Mouse (Mus musculus) forebrain, embryonic 15.5 days (tissue): ENCODE data around the gene B4galnt3. TPM values are rescaled to one million over a fixed set of nuclear protein-coding genes. Genes with fewer than 3 reads are reported as not detected.

ENCODE experiments used
- ATAC-seq: fragments of 200-750 bp; cut with Nextera tagmentation; replicated peaks from 2 replicates; pipeline ENCODE4 v1.8.0; 2017; ENCODE audit warnings: mild to moderate bottlenecking, moderate TSS enrichment, moderate library complexity
- H3K27ac ChIP-seq: fragments of 300-500 bp; sonication (generic); replicated peaks from 2 replicates; pipeline ENCODE4 v1.5.1; 2015; ENCODE audit warnings: mild to moderate bottlenecking, inconsistent platforms
- H3K27me3 ChIP-seq: fragments of 300-500 bp; sonication (generic); 2 replicates; pipeline ENCODE4 v1.6.1; 2015; ENCODE audit warnings: inconsistent platforms
- H3K36me3 ChIP-seq: fragments of 300-500 bp; sonication (generic); 2 replicates; pipeline ENCODE4 v1.6.1; 2015; ENCODE audit warnings: mild to moderate bottlenecking, inconsistent platforms
- H3K4me1 ChIP-seq: fragments of 300-500 bp; sonication (generic); 2 replicates; pipeline ENCODE4 v1.6.1; 2015; ENCODE audit warnings: inconsistent platforms
- H3K4me2 ChIP-seq: fragments of 300-500 bp; sonication (generic); replicated peaks from 2 replicates; pipeline ENCODE4 v1.6.1; 2015; ENCODE audit warnings: mild to moderate bottlenecking, inconsistent platforms
- H3K4me3 ChIP-seq: fragments of 300-500 bp; sonication (generic); 2 replicates; pipeline ENCODE4 v1.5.1; 2015; ENCODE audit warnings: mild to moderate bottlenecking, inconsistent platforms
- H3K9ac ChIP-seq: fragments of 300-500 bp; sonication (generic); replicated peaks from 2 replicates; pipeline ENCODE4 v1.6.1; 2015; ENCODE audit warnings: mild to moderate bottlenecking, inconsistent platforms
- H3K9me3 ChIP-seq: fragments of 300-500 bp; sonication (generic); 2 replicates; pipeline ENCODE4 v1.6.1; 2016; ENCODE audit warnings: inconsistent platforms
- WGBS: fragments of 180-500 bp; shearing (Covaris S2); methylation state at CpG from one replicate; pipeline ENCODE4 v1.1.7; 2015; ENCODE audit warnings: mixed read lengths; 5-methylcytosine and 5-hydroxymethylcytosine counted together
- polyA plus RNA-seq: library from polyadenylated mRNA; unstranded; fragments of >200 nt; fragmentation: Nextera tagmentation; extraction: Ambion mirVana; gene quantifications from 2 replicates; pipeline ENCODE4 v1.2.1, GENCODE M21; 2015

Gene B4galnt3
- polyA plus RNA-seq, 1 experiment from 2014 or later: 0.10 TPM

DNA sequence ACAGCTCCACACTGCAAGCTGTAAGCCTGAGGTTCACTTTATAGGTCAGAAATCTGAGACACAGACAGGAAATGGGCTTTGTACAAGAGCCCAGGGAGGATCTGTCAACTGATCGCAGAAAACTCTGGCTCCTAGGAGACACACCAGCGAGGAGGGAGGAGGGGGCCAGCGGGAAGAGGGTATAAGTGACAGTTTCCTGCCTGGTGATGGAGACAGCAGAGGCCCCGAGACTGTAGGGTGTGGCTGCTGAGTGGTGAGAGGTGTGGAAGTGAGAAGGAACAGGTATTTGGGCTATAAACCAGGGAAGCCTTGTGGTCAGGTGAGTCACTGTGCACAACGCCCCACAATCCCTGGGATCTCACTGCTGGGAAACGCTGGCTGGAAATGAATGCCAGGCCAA lies 30.2 kb downstream of the B4galnt3 start:
- Histone ChIP-seq H3K27me3 (no peaks in the 10 kb centered on the region), H3K4me1 (no peaks in the 10 kb centered on the region), H3K4me3 (no peak overlapping the region), H3K9me3 (no peaks in the 10 kb centered on the region), H3K27ac (no peak overlapping the region), H3K36me3 (no peaks in the 10 kb centered on the region), H3K9ac (no peak overlapping the region), H3K4me2 (no peak overlapping the region)
- ATAC-seq: no peak
- 80% methylated on average over 6 of the region's 6 CpGs for WGBS

DNA sequence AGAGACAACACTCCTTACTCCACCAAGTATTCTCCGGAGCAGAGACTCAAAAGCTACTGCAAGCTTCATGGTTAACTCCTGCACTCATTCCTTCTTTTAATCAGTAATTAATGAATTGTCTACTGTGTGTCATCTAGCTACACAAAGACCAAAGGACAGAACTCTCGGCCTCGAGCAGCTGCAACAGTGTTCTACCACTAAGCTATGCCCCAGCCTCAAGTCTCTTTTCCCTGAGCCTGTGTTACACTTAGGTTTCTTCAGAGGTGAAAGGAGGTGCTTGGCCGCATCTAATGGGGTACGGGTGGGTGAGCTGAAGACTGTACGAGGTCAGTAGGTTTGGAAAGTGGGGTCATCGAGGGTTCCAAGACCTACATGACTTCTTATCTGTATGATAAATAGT lies 30.8 kb downstream of the B4galnt3 start:
- 84% methylated on average over 7 of the region's 7 CpGs for WGBS
- Histone ChIP-seq H3K4me1 (no peaks in the 10 kb centered on the region), H3K27me3 (no peaks in the 10 kb centered on the region), H3K36me3 (no peaks in the 10 kb centered on the region), H3K27ac (no peak overlapping the region), H3K4me2 (no peak overlapping the region), H3K9me3 (no peaks in the 10 kb centered on the region), H3K9ac (no peak overlapping the region), H3K4me3 (no peak overlapping the region)
- ATAC-seq: no peak

DNA sequence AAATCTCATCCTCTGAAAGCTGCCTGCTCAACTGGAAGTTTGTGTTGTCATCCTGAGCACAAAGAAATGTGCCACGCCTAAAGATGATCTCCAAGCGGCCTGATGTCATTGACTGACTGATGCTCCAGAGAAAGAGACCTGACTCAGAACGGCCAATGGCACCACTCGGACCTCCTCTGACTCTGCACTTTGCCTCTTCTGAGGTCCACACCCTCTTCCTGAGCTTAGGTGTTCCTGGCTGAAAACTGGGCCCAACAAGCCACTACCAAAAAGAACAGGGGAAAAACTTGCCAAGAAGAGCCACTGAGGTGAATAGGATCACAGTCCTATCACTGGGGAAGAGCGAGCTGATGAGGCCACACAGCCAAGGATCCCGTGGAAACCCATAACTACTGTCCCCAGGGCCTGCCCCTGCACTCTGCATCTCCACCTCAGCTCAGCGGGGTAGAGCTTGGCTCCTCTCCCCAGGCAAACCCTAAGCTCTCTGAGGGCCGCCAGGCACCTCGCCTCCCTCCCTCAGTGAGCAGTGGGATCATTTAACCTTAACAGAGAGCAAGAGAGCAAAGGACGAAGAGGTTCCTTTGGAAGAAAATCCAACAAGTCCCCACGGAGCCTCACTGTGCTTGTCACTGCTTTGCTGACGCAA lies 31.4 kb downstream of the B4galnt3 start:
- no peak overlapping the region for H3K27ac ChIP-seq
- 63% methylated on average over 12 of the region's 12 CpGs for WGBS
- no peaks in the 10 kb centered on the region for H3K9me3 ChIP-seq
- no peaks in the 10 kb centered on the region for H3K36me3 ChIP-seq
- no peak overlapping the region for H3K9ac ChIP-seq
- H3K4me1 ChIP-seq: no peaks in the 10 kb centered on the region
- no peak for ATAC-seq
- H3K4me3 ChIP-seq: no peak overlapping the region
- H3K4me2 ChIP-seq: no peak overlapping the region
- no peaks in the 10 kb centered on the region for H3K27me3 ChIP-seq

DNA sequence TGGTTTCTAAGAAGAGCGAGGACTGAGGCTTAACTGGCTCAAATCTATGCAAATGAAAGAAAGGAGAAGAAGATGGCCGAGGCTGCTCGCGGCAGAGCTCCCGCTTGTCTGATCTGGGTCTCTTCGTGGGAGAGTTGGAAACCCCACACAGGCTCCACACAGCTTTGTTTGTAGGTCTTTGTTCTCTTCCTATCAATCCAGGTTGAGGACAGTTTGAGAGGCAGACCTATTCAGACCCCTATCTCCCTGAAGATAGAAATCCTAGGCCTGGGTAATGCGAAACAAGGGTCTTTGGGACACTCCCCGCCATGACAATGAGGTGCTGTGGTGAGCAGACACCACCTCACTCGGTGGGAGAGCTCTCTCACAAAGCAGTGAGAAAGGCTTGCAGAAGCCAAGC lies 34.9 kb downstream of the B4galnt3 start:
- no peak for ATAC-seq
- H3K9ac ChIP-seq: no peak overlapping the region
- no peaks in the 10 kb centered on the region for H3K27me3 ChIP-seq
- H3K4me3 ChIP-seq: no peak overlapping the region
- no peaks in the 10 kb centered on the region for H3K9me3 ChIP-seq
- no peaks in the 10 kb centered on the region for H3K36me3 ChIP-seq
- WGBS: 30% methylated on average over 9 of the region's 9 CpGs
- no peak overlapping the region for H3K4me2 ChIP-seq
- no peaks in the 10 kb centered on the region for H3K4me1 ChIP-seq
- H3K27ac ChIP-seq: no peak overlapping the region

DNA sequence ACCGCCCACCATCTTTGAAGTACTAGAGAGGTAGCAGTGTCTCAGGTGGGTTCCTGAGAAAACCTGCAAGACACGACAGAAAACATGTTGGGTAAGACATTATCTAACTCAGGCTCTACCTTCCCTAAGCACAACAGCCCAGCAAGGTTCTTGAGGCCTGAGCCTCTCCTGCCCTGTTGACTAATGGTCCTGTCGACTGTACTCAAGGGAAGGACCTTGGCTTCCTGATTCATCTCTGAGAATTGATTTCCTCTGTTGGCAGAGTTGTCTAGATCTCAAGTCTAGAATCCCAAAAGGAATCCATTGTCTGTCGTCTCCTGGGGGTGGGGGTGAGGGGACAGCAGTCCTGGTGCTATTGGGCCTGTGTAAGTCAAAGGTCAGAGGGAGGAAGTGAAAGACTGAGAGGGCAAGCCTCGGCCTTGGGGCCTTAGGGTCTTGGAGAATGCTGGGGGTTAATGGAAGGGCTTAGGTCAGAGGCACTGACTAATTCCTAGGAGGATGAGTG lies 37.9 kb downstream of the B4galnt3 start:
- Histone ChIP-seq H3K27me3 (no peaks in the 10 kb centered on the region), H3K9ac (no peak overlapping the region), H3K36me3 (no peaks in the 10 kb centered on the region), H3K27ac (no peak overlapping the region), H3K4me2 (no peak overlapping the region), H3K9me3 (no peaks in the 10 kb centered on the region), H3K4me1 (no peaks in the 10 kb centered on the region), H3K4me3 (no peak overlapping the region)
- no peak for ATAC-seq
- 76% methylated on average over 5 of the region's 5 CpGs for WGBS

DNA sequence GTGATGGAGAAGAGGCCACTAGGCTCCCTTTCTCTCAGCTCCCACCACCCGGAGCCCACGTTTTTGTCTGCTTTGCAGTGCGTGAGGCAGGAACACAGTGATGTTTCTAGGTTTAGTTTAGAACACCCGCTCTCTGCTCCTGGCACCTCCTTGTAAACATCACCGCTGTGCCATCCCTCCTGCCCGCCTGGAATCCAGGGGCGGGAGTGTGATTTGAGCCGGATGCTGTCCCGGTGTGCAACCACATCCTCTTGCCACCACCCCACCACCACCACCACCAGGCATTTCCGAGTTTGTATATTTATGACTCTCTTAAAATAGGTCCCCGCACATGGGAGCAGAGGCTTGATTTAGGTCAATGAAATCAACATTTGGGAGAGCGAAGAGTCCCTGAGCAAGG lies 38.7 kb downstream of the B4galnt3 start:
- Histone ChIP-seq H3K36me3 (no peaks in the 10 kb centered on the region), H3K4me1 (no peaks in the 10 kb centered on the region), H3K4me2 (no peak overlapping the region), H3K9me3 (no peaks in the 10 kb centered on the region), H3K4me3 (no peak overlapping the region), H3K27ac (no peak overlapping the region), H3K27me3 (no peaks in the 10 kb centered on the region), H3K9ac (no peak overlapping the region)
- ATAC-seq: no peak
- 91% methylated on average over 12 of the region's 12 CpGs for WGBS

DNA sequence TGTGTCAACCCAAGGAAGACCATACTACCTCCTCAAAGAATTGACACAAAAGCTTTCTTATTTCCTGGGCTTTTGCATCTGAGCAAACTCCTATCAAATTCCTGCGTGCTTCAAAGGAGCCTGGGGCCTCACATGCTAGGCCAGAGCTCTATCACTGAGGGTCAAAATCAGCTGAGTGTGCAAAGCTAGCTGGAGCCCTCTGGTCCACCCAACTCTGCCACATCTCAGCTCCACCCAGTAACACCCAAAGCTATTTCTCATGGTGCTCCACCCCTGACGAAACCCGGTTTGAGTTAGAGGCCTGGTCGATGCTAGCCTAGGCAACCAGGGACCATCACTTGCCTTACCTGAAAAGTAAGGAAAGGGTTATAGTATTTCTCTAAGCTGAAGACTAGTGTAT lies 39.2 kb downstream of the B4galnt3 start:
- Histone ChIP-seq H3K27me3 (no peaks in the 10 kb centered on the region), H3K4me1 (no peaks in the 10 kb centered on the region), H3K9me3 (no peaks in the 10 kb centered on the region), H3K4me2 (no peak overlapping the region), H3K9ac (no peak overlapping the region), H3K4me3 (no peak overlapping the region), H3K36me3 (no peaks in the 10 kb centered on the region), H3K27ac (no peak overlapping the region)
- no peak for ATAC-seq
- 72% methylated on average over 4 of the region's 4 CpGs for WGBS

DNA sequence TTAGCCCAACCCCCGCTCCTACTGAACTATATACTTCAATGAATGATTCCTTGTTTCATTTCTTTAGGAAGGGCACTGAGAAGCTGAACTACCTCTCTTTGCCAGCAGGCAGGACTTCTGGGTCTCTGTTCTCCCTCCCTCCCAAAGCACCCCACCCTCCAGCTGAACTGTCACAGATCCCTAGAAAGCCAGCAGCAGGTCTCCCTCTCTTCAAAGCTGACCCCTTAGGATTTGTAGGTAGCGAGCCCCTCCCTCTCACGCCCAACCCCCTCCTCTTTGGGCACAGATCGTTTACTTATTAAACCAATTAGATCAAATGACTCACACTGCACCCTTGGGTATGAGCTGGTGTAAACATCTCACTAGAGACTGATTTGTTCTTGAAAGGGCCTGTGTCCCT lies 39.7 kb downstream of the B4galnt3 start:
- Histone ChIP-seq H3K4me2 (no peak overlapping the region), H3K36me3 (no peaks in the 10 kb centered on the region), H3K27ac (no peak overlapping the region), H3K9me3 (no peaks in the 10 kb centered on the region), H3K27me3 (no peaks in the 10 kb centered on the region), H3K9ac (no peak overlapping the region), H3K4me3 (no peak overlapping the region), H3K4me1 (no peaks in the 10 kb centered on the region)
- 51% methylated on average over 4 of the region's 4 CpGs for WGBS
- ATAC-seq: no peak

DNA sequence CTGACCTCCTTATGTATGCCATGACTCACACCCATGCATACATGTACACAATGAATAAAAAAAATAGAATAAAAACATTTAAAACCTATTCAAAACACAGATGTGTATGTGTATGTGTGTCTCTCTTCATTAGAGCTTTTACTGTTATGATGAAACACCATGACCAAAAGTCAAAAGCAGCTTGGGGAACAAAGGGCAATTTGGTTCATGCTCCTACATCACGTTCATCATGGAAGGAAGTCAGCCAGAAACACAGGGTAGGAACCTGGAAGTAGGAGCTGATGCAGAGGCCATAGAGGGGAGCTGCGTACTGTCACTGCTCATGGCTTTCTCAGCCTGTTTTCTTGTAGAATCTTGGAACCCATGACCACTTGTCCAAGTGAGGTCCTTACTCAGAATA lies 41.6 kb downstream of the B4galnt3 start:
- Histone ChIP-seq H3K9ac (no peak overlapping the region), H3K27me3 (no peaks in the 10 kb centered on the region), H3K9me3 (no peaks in the 10 kb centered on the region), H3K4me3 (no peak overlapping the region), H3K4me1 (no peaks in the 10 kb centered on the region), H3K36me3 (no peaks in the 10 kb centered on the region), H3K4me2 (no peak overlapping the region), H3K27ac (no peak overlapping the region)
- no peak for ATAC-seq
- 90% methylated on average over 2 of the region's 2 CpGs for WGBS

DNA sequence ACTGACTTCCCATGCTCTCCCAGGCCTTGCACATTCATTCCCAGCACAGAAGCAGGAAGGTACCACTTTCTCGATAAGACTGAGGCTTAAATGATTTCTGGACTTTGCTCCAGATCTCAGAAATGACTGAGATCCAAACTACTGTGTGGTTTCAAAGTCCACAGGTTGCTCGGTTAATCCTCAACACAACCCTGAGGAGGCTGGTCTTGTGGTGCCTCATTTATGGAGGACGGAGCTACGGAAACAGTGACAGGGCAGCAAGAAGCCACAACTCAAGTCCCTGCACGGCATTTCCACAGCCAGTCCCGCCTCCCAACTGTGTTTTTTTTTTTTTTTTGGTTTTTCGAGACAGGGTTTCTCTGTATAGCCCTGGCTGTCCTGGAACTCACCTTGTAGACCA lies 43.3 kb downstream of the B4galnt3 start:
- Histone ChIP-seq H3K27ac (no peak overlapping the region), H3K9ac (no peak overlapping the region), H3K27me3 (no peaks in the 10 kb centered on the region), H3K4me2 (no peak overlapping the region), H3K4me3 (no peak overlapping the region), H3K36me3 (no peaks in the 10 kb centered on the region), H3K4me1 (no peaks in the 10 kb centered on the region), H3K9me3 (no peaks in the 10 kb centered on the region)
- WGBS: 90% methylated on average over 7 of the region's 7 CpGs
- no peak for ATAC-seq

DNA sequence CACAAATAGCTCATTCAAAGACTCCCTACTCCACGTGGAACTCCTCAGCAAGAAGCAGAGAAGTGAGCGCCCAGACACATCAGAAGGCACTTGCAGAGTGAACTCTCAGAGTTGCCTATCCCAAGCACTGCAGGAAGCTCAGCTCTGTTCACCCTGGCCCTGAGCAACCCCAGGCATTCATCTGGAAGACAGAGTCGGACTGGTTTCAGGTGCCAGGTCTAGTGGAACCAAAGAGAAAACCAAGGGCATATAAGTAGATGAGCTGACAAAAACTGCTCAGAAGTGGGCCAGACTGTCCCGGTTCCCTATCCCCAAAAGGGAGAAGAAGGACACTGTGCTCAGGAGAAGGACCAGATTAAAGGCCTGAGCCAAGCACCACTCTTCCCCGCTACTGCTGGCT lies 44.5 kb downstream of the B4galnt3 start:
- Histone ChIP-seq H3K9me3 (no peaks in the 10 kb centered on the region), H3K36me3 (no peaks in the 10 kb centered on the region), H3K4me3 (no peak overlapping the region), H3K9ac (no peak overlapping the region), H3K4me1 (no peaks in the 10 kb centered on the region), H3K27me3 (no peaks in the 10 kb centered on the region), H3K4me2 (no peak overlapping the region), H3K27ac (no peak overlapping the region)
- no peak for ATAC-seq
- WGBS: 74% methylated on average over 5 of the region's 5 CpGs

DNA sequence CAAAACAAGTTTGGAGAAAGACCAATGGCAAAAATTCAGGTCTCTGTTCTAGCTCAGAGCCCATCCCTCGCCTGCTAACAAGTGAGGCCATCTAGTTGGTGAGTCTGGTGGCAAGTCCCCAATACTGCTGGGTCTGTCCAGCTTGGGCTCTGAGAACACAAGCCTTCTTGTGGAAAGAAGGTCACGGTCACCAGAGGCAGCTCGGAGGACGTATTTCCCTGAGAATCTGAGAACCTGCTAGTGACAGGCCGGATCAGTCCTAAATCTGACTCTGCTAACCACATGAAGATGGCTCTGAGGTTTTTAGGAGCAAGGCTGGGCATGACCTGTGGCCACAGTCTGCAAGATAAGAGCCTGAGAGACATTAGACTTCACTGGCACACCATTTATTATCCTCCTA lies 47.7 kb downstream of the B4galnt3 start:
- Histone ChIP-seq H3K27me3 (no peaks in the 10 kb centered on the region), H3K4me1 (no peaks in the 10 kb centered on the region), H3K27ac (no peak overlapping the region), H3K4me2 (no peak overlapping the region), H3K9me3 (no peaks in the 10 kb centered on the region), H3K9ac (no peak overlapping the region), H3K4me3 (no peak overlapping the region), H3K36me3 (no peaks in the 10 kb centered on the region)
- WGBS: 88% methylated on average over 5 of the region's 5 CpGs
- ATAC-seq: no peak

DNA sequence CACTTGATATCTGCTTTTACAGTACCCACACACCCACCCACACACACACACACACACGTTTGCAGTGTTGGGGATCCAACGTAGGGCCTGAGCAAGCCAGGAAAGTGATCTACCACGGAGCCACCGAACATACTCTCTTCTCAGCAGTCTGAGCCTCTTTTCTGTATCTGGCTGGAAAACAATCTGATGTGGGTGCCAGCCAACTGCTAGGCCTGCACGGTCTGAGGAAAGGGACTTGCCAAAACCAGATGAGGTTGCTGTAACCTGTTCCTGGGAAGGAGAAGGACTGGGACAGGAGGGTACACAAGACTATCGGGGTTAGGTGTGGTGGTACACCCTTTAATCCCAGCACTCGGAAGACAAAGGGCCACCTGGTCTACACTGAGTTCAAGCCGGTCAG lies 51.1 kb downstream of the B4galnt3 start:
- no peak overlapping the region for H3K27ac ChIP-seq
- no peaks in the 10 kb centered on the region for H3K4me1 ChIP-seq
- no peaks in the 10 kb centered on the region for H3K36me3 ChIP-seq
- no peak overlapping the region for H3K4me3 ChIP-seq
- no peaks in the 10 kb centered on the region for H3K27me3 ChIP-seq
- 68% methylated on average over 8 of the region's 8 CpGs for WGBS
- no peak for ATAC-seq
- H3K4me2 ChIP-seq: no peak overlapping the region
- H3K9ac ChIP-seq: no peak overlapping the region
- no peaks in the 10 kb centered on the region for H3K9me3 ChIP-seq
